Mouse (Mus musculus) olfactory bulb, adult 2 months (tissue): ENCODE data around the gene Prdx3.

ENCODE experiments used
- CTCF ChIP-seq: fragments of 200-500 bp; IDR thresholded peaks from 2 replicates; pipeline ENCODE4 v1.5.1; 2012; ENCODE audit warnings: low read depth, mild to moderate bottlenecking, low read length, moderate library complexity; ENCODE audit not compliant: insufficient read depth
- POLR2A ChIP-seq: fragments of 200-500 bp; IDR thresholded peaks from 2 replicates; pipeline ENCODE4 v1.6.1; 2012; ENCODE audit warnings: mild to moderate bottlenecking, low read depth, low read length, moderate library complexity; ENCODE audit not compliant: insufficient read depth

DNA sequence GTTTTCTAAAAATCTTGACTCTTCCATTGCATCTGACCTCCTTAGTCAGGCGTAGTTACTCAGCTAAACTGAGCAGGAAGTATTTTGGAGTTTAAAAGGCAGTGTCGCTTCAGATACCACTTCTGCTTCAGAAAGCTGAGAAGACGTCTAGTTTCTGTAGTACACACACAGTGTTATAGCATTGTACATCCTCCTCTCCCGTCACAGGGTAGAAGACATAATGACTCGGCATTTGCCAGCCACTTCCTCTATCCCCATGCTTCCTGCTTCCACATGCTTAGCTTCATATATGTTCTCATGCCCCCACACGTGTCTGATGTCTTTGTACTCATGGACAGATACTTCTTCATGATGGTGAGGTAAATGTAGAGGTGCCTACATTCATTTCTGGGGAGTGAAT is 55.7 kb downstream of the Prdx3 start:
- TF ChIP-seq CTCF (no peak), POLR2A (no peak)
